Mouse (Mus musculus): ENCODE results near the gene Cd80.
A peak's percentile ranks its signal among the peaks of the same experiment; 100 is the strongest.
"Not testable (repeated sequence)": the region's sequence is repeated elsewhere in the genome, so short reads cannot be mapped to it uniquely, and the experiment has no call there.

Cd80 gene

DNA sequence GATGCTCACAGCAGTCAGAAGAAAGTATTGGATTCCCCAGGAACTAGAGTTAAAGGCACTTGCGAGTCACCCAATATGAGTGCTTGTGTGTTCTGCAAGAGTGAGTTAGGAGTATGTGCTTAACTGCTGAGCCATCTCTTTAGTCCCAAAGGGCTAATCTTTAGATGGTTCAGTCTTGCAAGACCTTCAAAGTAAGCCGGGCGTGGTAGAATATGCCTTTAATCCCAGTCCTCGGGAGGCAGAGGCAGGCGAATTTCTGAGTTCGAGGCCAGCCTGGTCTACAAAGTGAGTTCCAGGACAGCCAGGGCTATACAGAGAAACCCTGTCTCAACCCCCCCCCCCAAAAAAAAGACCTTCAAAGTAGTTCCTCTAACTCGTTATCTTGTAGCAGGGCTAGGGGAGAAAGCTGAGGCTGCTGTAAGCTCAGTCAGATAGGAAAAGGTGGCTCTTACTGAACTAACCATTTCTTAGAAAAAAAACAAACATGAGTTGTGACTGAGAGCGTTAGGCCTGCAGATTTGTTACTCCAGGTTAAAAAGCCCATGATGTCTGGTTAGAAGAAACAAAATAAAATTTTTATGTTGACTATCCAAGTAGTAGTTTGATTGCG, 19.4 kb downstream of the Cd80 start:
- DNase-seq = no peak

DNA sequence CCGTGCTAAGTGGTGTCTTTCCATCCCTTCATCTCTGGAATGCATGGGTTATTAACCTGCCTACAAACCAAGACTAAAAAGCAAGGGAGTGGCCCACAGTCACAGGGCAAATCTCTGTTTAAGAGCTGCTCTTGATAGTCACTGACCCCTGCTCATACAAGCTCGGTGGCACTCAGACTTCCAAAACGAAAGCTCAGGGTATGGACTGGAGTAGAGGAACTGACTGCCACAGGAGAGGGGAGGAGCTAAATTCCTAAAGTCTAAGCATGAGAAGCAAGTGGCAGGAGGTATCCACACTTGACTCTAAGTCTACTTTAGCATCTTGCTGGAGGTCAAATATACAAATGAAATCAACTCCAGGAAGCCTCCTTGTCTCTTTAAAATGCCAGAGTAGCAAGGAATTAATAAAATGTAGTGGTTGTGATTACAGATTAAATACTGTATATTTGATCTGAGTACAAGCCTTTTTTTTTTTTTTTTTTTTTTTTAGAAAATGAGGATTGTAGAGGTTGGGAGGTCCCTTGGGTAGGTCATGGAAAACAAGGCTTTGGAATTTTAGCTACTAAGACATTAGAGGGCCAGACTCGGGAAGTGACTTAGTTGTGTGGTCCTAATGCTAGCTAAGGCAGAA, 20.4 kb downstream of the Cd80 start:
- DNase-seq = no peak

DNA sequence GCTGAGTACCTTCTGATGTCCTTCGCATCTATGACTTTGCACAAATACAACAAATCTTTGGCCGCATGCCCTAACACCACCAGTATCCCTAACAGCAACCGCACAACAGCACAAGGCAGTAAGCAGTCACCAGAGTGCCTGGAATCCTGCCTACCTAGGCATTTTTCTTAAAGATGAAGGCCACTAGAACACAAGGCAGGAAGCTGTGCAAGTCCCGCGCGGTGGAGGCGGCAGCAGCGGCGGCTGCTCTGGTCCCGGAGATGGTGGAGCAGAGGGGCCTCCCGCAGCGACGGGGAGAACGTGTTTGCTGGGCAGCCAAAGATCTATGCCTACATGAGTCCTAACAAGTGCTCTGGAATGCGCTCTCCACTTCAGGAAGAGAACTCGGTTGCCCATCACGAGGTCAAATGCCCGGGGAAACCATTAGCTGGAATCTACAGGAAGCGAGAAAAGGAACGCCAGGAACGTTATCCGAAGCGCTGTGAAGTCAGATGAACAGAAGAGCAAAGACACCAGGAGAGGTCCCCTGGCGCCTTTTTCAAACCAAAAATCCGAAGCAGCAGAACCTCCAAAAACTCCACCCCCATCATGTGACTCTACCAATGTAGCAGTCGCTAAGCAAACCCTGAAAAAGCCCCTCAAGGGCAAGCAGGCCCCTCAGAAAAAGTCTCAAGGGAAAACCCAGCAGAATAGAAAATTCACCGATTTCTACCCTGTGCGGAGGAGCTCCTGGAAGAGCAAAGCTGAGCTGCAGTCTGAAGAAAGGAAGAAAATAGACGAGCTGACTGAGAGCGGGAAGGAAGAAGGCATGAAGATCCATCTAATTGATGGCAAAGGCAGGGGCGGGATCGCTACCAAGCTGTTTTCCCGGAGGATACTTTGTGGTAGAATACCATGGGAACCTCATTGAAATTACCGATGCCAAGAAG, 21.2 kb downstream of the Cd80 start:
- DNase-seq = peak; percentile 21

GRCm38 (mm10) chr16:38477241-38477608, 21.9 kb downstream of the Cd80 start:
- not testable (repeated sequence) for DNase-seq

GRCm38 (mm10) chr16:38478296-38478695, 22.9 kb downstream of the Cd80 start:
- no peak for DNase-seq

GRCm38 (mm10) chr16:38481327-38481726, 26.0 kb downstream of the Cd80 start:
- DNase-seq = no peak

DNA sequence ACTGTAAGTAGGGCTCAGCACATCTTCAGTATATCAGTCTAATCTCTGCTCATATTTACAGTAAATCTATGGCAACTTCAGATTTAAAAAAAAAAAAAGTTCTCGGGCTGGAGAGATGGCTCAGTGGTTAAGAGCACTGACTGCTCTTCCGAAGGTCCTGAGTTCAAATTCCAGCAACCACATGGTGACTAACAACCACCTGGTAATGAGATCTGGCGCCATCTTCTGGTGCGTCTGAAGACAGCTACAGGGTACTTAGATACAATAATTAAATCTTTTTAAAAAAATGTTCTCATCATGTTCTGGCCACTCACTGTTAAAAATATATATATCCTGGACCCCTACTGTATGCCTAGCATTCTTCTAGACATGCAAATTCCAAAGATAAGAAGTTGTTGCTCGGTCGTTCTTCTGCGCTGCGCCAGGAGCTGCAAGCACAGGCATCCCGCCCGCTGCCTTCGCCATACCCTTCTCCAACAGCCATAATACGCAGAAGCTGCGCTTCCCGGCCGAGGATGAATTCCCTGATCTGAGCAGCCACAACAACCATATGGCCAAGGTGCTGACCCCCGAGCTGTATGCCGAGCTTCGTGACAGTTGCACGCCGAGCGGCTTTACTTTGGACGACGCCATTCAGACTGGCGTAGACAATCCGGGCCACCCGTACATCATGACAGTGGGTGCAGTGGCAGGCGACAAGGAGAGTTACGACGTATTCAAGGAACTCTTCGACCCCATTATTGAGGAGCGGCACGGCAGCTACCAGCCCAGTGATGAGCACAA, 27.6 kb downstream of the Cd80 start:
- peak; percentile 38 for DNase-seq

GRCm38 (mm10) chr16:38483582-38484309, 28.4 kb downstream of the Cd80 start:
- no peak for DNase-seq

- DNase-seq = no peak
These were observed 37.2 kb downstream of the Cd80 start for GRCm38 (mm10) chr16:38492551-38492950.

- no peak for DNase-seq
These were observed 38.5 kb downstream of the Cd80 start for GRCm38 (mm10) chr16:38493890-38494289.

GRCm38 (mm10) chr16:38496604-38497140, 41.3 kb downstream of the Cd80 start:
- DNase-seq = no peak

DNA sequence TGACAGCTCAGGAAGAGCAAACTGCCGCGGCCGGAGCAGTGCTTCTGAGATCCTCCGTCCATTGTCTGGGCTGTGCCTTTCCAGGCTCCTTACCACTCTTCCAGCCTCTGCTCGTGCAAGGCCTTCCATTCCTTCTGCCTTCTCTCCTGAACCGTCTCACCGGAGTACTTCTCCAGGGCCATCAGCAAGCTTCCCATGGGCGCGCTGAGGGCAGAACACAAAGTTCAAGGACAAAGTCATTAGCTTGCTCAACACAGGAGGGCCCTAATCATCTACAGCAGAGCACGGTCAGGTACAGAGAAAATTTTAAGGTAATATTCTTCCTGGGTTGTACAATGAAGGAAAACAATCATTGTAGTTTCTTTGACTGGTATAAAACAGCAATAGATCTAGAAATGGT, 47.1 kb downstream of the Cd80 start:
- DNase-seq = no peak

- DNase-seq = no peak
These were observed 48.2 kb downstream of the Cd80 start for GRCm38 (mm10) chr16:38503528-38503927.

GRCm38 (mm10) chr16:38506041-38506634, 50.8 kb downstream of the Cd80 start:
- DNase-seq = peak; percentile 51

DNA sequence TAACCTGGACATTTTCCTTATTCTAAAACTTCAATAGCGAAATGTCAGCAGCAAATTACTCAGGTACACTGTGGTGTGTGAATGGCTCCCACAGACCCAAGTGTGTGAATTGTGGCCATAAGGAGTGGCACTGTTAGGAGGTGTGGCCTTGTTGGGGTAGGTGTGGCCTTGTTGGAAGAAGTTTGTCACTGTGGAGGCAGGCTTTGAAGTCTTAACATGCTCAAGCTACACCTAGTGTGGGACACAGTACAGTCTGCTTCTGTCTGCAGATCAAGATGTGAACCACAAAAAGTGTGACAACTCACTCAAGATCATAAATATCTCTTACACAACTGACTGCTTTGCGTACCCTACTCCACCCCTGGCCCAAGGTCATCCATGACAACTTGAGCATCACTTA, 55.5 kb downstream of the Cd80 start:
- no peak for DNase-seq

DNA sequence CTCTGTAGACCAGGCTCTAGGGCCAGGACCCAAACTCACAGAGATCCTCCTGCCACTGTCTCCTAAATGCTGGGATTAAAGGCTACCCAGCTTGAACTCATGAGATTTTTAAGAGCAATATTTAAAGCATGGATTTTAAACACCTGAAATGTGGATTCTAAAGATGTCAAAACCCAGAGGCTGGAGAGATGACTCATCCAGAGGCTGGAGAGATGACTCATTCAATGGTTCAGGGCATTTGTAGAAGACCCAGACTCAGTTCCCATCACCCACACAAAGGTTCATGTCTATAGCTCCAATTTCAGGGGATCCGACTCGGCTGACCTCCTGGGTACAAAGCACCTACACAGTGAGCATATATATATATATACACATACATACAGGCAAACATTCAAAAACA, 63.8 kb downstream of the Cd80 start:
- no peak for DNase-seq

- DNase-seq = no peak
These were observed 66.0 kb downstream of the Cd80 start for GRCm38 (mm10) chr16:38521211-38521987.

- peak; percentile 94 for DNase-seq
These were observed 67.0 kb downstream of the Cd80 start, which contains the start of gene Timmdc1 for GRCm38 (mm10) chr16:38522129-38523084. Timmdc1 (minus strand) TSS chr16:38522663.

DNA sequence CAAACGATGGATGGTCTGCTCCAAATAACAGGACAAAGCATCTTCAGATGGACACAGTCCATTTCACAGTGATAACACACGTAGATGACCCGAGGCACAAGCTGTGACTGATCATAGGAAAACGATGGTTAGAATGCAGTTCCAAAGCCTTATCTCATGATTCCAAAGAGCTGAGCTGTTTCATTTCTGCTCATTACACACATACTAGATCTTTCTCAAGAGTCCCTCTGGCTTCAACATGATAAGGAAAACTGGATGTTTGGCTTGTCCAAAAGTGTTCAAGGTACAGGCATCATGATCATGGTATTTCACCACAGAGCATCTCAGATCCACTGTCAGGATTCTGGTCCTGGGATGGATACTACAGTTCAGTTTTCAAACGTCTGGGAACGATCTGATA, 70.9 kb downstream of the Cd80 start:
- DNase-seq = no peak

Measured in right cerebral cortex, postnatal 14 days (tissue).